Mouse (Mus musculus) granulocyte monocyte progenitor cell, adult 5-6 weeks (primary cell): ENCODE results near the gene Cngb1. TPM values are rescaled to one million over a fixed set of nuclear protein-coding genes. Genes with fewer than 3 reads are reported as not detected.
A peak's percentile ranks its signal among the peaks of the same experiment; 100 is the strongest.

ENCODE experiments used
- ATAC-seq: replicated peaks from 2 replicates; pipeline ENCODE4 v1.8.0; 2016; ENCODE audit warnings: mild to moderate bottlenecking, moderate TSS enrichment, inconsistent platforms; ENCODE audit not compliant: poor library complexity, severe bottlenecking
- total RNA-seq, 2 experiments: library from RNA; stranded (forward) in 1 of 2; stranded (reverse) in 1 of 2; fragments of 200-712, 200-1000 nt in 1 of 2; fragments of >200 nt in 1 of 2; fragmentation: Nextera tagmentation in 1 of 2; gene quantifications; 2 replicates each; pipeline ENCODE4 v1.2.3; 2014 to 2017

The Cngb1 gene
- total RNA-seq, 2 experiments from 2014 or later = 8.2 to 8.6 TPM

GRCm38 (mm10) chr8:95326822-95327221 lies 20.4 kb upstream of the Cngb1 start:
- no peak for ATAC-seq

- ATAC-seq = no peak
Measured at GRCm38 (mm10) chr8:95324646-95325045, 18.3 kb upstream of the Cngb1 start.

DNA sequence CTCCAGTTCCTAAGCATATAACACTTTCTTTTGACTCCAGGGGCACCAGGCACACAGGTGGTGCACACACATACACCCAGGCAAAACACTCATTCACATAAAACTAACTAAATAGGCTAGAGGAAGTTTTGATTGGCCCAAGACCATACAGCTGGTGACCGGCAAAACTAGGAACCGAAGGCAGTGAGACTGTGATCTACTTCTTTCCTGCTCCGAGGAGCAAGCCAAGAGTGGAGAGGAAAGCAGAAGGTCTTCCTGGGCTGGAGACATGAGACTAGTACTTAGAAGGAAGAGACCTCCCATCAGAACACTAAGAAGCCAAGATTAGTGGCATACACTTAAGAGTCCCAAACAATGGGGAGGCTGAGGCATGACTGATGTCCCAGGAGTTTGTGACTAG lies 16.8 kb upstream of the Cngb1 start:
- ATAC-seq = no peak

DNA sequence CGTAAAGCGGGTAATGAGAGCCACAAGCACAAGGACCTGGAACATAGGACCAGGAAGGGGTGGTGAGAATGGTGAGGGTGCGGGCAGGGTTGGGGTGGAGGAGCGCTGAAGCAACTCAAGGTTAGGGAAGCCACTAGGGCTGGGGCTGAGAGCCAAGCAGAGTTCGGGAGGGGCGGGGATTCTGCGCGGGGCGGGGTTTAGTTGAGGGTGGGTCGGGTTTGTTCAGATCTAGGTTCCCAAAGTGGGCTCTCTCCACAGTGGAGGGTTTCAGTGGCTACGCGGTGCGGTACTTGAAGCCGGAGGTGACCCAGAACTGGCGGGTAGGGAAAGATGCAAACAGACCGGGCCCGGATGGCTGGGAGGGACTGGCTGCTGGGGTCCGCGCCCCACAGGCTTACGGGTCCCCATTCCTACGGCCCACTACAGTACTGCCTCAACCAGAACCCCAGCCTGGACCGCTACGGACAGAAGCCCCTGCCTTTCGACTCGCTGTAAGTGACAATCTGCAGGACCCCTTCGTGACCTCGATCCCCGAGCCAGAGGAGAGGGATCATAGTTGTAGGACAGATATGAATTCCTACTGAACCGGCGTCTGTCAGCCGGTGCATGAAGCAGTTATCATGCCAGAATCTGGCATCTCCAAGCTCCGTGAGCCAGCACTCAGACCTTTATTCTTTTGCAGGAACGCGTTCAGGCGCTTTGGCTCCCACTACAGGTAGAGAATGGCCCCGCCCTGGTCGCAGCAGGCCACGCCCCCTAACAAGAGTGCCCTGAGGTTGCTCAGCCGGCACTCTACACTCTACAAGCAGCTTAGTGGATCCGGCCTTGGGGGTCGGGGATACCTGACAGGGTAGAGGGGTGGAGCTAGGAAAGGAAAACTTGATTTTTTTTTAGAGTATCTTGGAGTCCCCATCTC lies 14.1 kb upstream of the Cngb1 start:
- peak; percentile 86 for ATAC-seq

- no peak for ATAC-seq
Measured at GRCm38 (mm10) chr8:95315350-95315749, 9.0 kb upstream of the Cngb1 start.

GRCm38 (mm10) chr8:95314707-95315106 lies 8.3 kb upstream of the Cngb1 start:
- ATAC-seq = no peak

- no peak for ATAC-seq
Measured at GRCm38 (mm10) chr8:95313857-95314256, 7.5 kb upstream of the Cngb1 start.

GRCm38 (mm10) chr8:95312836-95313235 lies 6.5 kb upstream of the Cngb1 start:
- ATAC-seq = peak; percentile 93

DNA sequence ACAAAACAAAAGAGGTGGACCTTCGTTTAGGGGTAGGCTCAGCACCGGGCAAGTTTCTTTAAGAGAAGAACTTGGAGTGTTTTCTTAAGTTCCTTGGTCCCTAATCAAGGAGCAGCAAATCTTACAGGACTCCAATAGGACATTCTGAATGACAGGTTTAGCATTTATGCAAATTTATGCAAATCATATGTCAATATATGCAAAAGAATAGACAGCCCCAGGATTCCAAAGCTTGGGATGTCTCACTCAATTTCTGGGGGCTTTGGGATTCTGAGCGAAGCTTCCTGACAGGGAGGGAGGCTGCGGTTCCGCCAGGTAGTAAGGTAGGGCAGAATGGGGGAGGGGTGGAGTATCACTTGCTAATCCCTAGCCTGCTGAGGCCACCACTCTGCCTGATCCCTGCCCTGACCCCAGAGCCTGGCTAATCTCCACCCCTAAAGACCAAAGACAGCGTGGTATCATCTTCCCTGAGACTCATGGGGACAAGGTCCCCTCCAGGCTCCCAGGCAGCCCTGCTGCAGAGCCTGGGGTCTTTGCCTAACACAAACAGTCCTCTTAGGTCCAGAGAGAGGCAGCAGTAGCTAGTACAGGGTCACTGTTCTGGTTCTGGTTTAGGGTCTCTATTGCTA lies 4.1 kb upstream of the Cngb1 start, which contains the start of gene Tepp:
Tepp (plus strand) TSS at position 225 of the 629 bp plus-strand sequence.
- no peak for ATAC-seq

GRCm38 (mm10) chr8:95305526-95305925 lies 859 bp downstream of the Cngb1 start:
- ATAC-seq = no peak

- ATAC-seq = peak; percentile 92
Measured at GRCm38 (mm10) chr8:95302410-95302809, 4.0 kb downstream of the Cngb1 start.

GRCm38 (mm10) chr8:95293891-95294290 lies 12.5 kb downstream of the Cngb1 start:
- peak; percentile 71 for ATAC-seq

- ATAC-seq = peak; percentile 69
Measured at GRCm38 (mm10) chr8:95293172-95293571, 13.2 kb downstream of the Cngb1 start.

DNA sequence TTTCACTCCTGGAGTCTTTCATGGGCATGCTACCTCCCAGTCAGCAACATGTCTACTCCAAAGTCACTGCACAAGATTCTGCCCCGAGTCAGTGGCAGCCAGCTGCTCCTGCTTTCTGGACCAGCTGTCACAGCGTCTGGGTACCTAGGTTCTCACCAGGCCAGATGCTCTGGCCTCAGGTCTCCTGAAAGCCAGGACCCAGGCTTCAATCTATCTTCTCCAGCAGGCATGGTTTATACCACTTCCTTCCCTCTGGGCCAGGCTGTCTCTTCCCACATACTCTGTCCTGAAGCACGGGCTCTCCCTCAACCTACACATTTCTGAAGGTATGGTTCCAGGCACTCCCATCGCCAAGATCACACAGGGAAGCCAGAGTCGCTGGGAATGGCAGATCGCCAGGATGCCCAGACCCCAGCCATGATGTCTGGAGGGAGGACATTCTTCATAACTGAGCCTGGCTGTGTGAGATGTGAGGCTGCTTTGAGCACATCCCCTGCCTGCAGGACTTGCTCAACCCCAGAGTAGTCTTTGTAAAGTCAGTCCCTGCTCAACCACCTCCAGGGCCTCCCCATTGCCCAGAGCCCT lies 17.2 kb downstream of the Cngb1 start:
- ATAC-seq = 0 out of 2 replicates have a peak, but pooled peaks have one; percentile 23

- no peak for ATAC-seq
Measured at GRCm38 (mm10) chr8:95281493-95281892, 24.9 kb downstream of the Cngb1 start.

GRCm38 (mm10) chr8:95272871-95273270 lies 33.5 kb downstream of the Cngb1 start:
- ATAC-seq = no peak

- no peak for ATAC-seq
Measured at GRCm38 (mm10) chr8:95271841-95272240, 34.5 kb downstream of the Cngb1 start.

- no peak for ATAC-seq
Measured at GRCm38 (mm10) chr8:95270501-95270900, 35.9 kb downstream of the Cngb1 start.

GRCm38 (mm10) chr8:95262181-95262580 lies 44.2 kb downstream of the Cngb1 start:
- ATAC-seq = peak; percentile 80

DNA sequence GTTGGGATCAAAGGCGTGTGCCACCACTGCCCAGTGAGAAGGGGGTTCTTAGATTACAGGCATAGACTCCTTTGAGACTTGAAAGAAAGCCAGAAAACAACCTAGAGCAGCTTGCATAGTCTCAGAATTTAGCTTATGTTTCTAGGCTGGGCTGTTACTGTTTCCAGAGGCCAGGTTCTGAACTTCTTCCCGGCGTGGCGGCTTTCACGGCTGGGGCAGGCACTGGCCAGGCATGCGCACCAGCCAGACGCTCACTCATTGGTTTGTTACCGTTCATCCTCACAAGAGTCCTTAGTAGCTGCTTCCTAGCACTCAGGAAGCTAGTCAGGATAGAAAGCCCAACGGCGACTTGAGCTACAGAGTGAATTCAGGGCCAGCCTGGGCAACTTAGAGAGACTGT lies 50.8 kb downstream of the Cngb1 start:
- no peak for ATAC-seq
